In the genomic region with DNA sequence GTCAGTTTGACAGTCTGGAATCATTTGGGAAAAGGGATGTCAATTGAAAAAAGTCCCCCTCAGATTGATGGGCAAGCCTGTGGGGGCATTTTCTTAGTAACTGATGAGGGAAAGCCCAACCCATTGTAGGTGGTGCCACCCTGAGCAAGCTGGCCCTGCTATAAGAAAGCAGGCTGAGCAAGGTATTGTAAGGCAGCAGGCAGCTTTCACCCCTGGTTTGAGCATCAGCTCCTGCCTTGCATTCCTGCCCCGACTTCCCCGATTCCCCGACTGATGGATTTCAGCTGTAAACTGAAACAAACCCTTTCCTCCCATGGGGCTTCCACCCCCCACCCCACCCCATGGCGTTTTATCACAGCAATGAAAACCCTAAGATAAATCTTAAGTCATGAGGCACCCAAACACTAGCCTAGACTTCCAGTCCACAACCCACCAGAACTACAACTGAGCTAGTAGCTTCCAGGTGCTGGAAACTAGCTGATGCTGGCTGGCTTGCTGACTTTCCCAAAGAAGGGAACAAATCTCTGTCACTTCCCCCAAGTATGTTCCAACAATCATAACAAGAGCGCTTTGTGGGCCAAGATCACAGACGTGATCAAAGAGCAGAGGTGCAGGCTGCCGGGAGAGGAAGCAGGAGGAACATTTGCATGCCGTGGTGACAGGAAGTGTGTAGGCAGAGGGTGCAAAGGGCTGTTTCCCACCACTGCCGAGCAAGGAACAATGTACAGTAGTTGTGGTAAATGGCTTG, we compare ENCODE assay signal across 9 mouse cellular contexts. TPM values are rescaled to one million over a fixed set of nuclear protein-coding genes. Genes with fewer than 3 reads are reported as not detected.
DNase-seq lines count a peak whose midpoint lies in the region; ATAC-seq lines count a peak whose summit lies in the region.
"Had no signal": no experiment of that assay in that cellular context is flagged by ENCODE, and none has a peak within 500 bp of the region (broad histone marks: within the 10 kb centered on the region; RNA-seq: fewer than 3 reads in every experiment).

No protein-coding gene starts in this region.

- ATAC-seq in heart, embryonic 13.5 days (ENCODE audit: extremely low read depth, insufficient number of reproducible peaks, low FRiP score, low TSS enrichment) = no peak
- ATAC-seq in kidney, embryonic 15.5 days (replicated peaks; ENCODE audit: low FRiP score) = no peak; the same call in 1 of the 2 replicates
- peak; percentile 29; the same call in 1 of the 2 replicates for ATAC-seq in stomach, embryonic 15.5 days (ENCODE audit: insufficient read depth, low FRiP score, low read depth)

- no peak overlapping the region for H3K4me3 ChIP-seq in heart, embryonic 13.5 days
- no peak overlapping the region for H3K4me3 ChIP-seq in kidney, embryonic 15.5 days (replicated peaks)
- no peak overlapping the region for H3K4me3 ChIP-seq in stomach, embryonic 15.5 days (replicated peaks)

- peaks cover 58% of the 10 kb centered on the region for H3K4me1 ChIP-seq in heart, embryonic 13.5 days
- peaks cover 55% of the 10 kb centered on the region for H3K4me1 ChIP-seq in kidney, embryonic 15.5 days
- peaks cover 19% of the 10 kb centered on the region for H3K4me1 ChIP-seq in stomach, embryonic 15.5 days

- no peaks in the 10 kb centered on the region for H3K27me3 ChIP-seq in heart, embryonic 13.5 days (replicated peaks)
- H3K27me3 ChIP-seq in kidney, embryonic 15.5 days = no peaks in the 10 kb centered on the region
- H3K27me3 ChIP-seq in stomach, embryonic 15.5 days (replicated peaks) = no peaks in the 10 kb centered on the region

- peak overlapping the region; percentile 25 for H3K4me2 ChIP-seq in heart, embryonic 13.5 days
- H3K4me2 ChIP-seq in kidney, embryonic 15.5 days = peak overlapping the region; percentile 39
- H3K4me2 ChIP-seq in stomach, embryonic 15.5 days = peak overlapping the region; percentile 21

- peaks cover 22% of the 10 kb centered on the region for H3K36me3 ChIP-seq in heart, embryonic 13.5 days
- H3K36me3 ChIP-seq in kidney, embryonic 15.5 days = peaks cover 30% of the 10 kb centered on the region
- peaks cover 8% of the 10 kb centered on the region; the same call in 1 of the 2 replicates for H3K36me3 ChIP-seq in stomach, embryonic 15.5 days

- H3K27ac ChIP-seq in heart, embryonic 13.5 days (replicated peaks) = peak overlapping the region; percentile 79
- H3K27ac ChIP-seq in kidney, embryonic 15.5 days = peak overlapping the region; percentile 92
- H3K27ac ChIP-seq in stomach, embryonic 15.5 days = peak overlapping the region; percentile 76

- peak; percentile 45 for DNase-seq in adrenal gland, adult 2 months
- DNase-seq in adrenal gland, adult 18-20 months (ENCODE audit: low spot score in 2 of 2) = no peak
- peak; percentile 40 for DNase-seq in ZHBTc4 (ENCODE audit: low read depth, low spot score)
- peak; percentile 78 for DNase-seq in lung, postnatal 36 days
- no peak for DNase-seq in frontal cortex, postnatal 25 days (ENCODE audit: low spot score in 2 of 2)

- WGBS in heart, embryonic 13.5 days = 23% methylated on average over 9 of the region's 9 CpGs
- WGBS in kidney, embryonic 15.5 days = 5% methylated on average over 9 of the region's 9 CpGs
- WGBS in stomach, embryonic 15.5 days = 14% methylated on average over 9 of the region's 9 CpGs

- H3K9me3 ChIP-seq in heart, embryonic 13.5 days = no peaks in the 10 kb centered on the region
- no peaks in the 10 kb centered on the region for H3K9me3 ChIP-seq in kidney, embryonic 15.5 days (replicated peaks)
- no peaks in the 10 kb centered on the region for H3K9me3 ChIP-seq in stomach, embryonic 15.5 days

- peak overlapping the region; percentile 44; the same call in 1 of the 2 replicates for H3K9ac ChIP-seq in heart, embryonic 13.5 days
- no peak overlapping the region for H3K9ac ChIP-seq in kidney, embryonic 15.5 days
- no peak overlapping the region for H3K9ac ChIP-seq in stomach, embryonic 15.5 days

RNA-seq across cellular contexts. Expression of a gene that starts 20.9 kb away (rescaled TPM):
- 100 to 1,000 TPM; 385 to 398 TPM for total RNA-seq in adrenal gland, adult 2 months (2021)
- 1,369 and 1,819 TPM in 2 replicates for polyA plus RNA-seq in adrenal gland, adult 2 months (2012; rRNA removed)
- 100 to 1,000 TPM; 381 to 382 TPM for total RNA-seq in adrenal gland, adult 18-20 months (2021)
- 391 and 412 TPM in 2 replicates for polyA plus RNA-seq in heart, embryonic 13.5 days (2015; fragmentation: Nextera tagmentation; extraction: Ambion mirVana)
- 427 and 441 TPM in 2 replicates for polyA plus RNA-seq in kidney, embryonic 15.5 days (2015; fragmentation: Nextera tagmentation; extraction: Ambion mirVana)
- polyA plus RNA-seq in stomach, embryonic 15.5 days (2015; fragmentation: Nextera tagmentation; extraction: Ambion mirVana) = 436 and 440 TPM in 2 replicates

RNA-seq across cellular contexts. Expression of a gene that starts 21.0 kb away (rescaled TPM):
- 100 to 1,000 TPM; 490 to 694 TPM for total RNA-seq in adrenal gland, adult 2 months (2021)
- polyA plus RNA-seq in adrenal gland, adult 2 months (2012; rRNA removed) = 397 and 541 TPM in 2 replicates
- total RNA-seq in adrenal gland, adult 18-20 months (2021) = 100 to 1,000 TPM; 463 to 735 TPM
- polyA plus RNA-seq in heart, embryonic 13.5 days (2015; fragmentation: Nextera tagmentation; extraction: Ambion mirVana) = 85.8 and 87.0 TPM in 2 replicates
- polyA plus RNA-seq in kidney, embryonic 15.5 days (2015; fragmentation: Nextera tagmentation; extraction: Ambion mirVana) = 61.3 and 67.6 TPM in 2 replicates
- polyA plus RNA-seq in stomach, embryonic 15.5 days (2015; fragmentation: Nextera tagmentation; extraction: Ambion mirVana) = 43.1 and 44.1 TPM in 2 replicates

RNA-seq across cellular contexts. Expression of a gene that starts 51.8 kb away (rescaled TPM):
- total RNA-seq in adrenal gland, adult 2 months (2021) = not detected
- 0.01 TPM in 1 of 2 replicates, not detected in the other for polyA plus RNA-seq in adrenal gland, adult 2 months (2012; rRNA removed)
- under 1 TPM in 1 of 2 experiments, not detected in 1; 0.07 TPM for total RNA-seq in adrenal gland, adult 18-20 months (2021)
- not detected in 2 replicates for polyA plus RNA-seq in heart, embryonic 13.5 days (2015; fragmentation: Nextera tagmentation; extraction: Ambion mirVana)
- 0.14 TPM in 1 of 2 replicates, not detected in the other for polyA plus RNA-seq in kidney, embryonic 15.5 days (2015; fragmentation: Nextera tagmentation; extraction: Ambion mirVana)
- polyA plus RNA-seq in stomach, embryonic 15.5 days (2015; fragmentation: Nextera tagmentation; extraction: Ambion mirVana) = not detected in 2 replicates
- total RNA-seq: layer of hippocampus, postnatal 10 days had no signal

Comparison
In these comparisons a context has a peak if more than half of its experiments do, and no peak if none do; other contexts are left out.
1. DNase-seq: peak in adrenal gland, adult 2 months (single experiment), ZHBTc4 (single experiment) and lung, postnatal 36 days (single experiment); none in adrenal gland, adult 18-20 months (0 of 2) and frontal cortex, postnatal 25 days (0 of 2).
2. Peak in every context shown above with its lines, with median percentiles within 50 percentile points of each other: H3K27ac ChIP-seq and H3K4me2 ChIP-seq.